Mouse (Mus musculus): ENCODE data around the gene Per1. TPM values are rescaled to one million over a fixed set of nuclear protein-coding genes. Genes with fewer than 3 reads are reported as not detected.
"Not testable (repeated sequence)": the region's sequence is repeated elsewhere in the genome, so short reads cannot be mapped to it uniquely, and the experiment has no call there.

The Per1 gene
- total and polyA plus RNA-seq, 2 experiments from 2014 or later: 15.4 to 28.5 TPM

DNA sequence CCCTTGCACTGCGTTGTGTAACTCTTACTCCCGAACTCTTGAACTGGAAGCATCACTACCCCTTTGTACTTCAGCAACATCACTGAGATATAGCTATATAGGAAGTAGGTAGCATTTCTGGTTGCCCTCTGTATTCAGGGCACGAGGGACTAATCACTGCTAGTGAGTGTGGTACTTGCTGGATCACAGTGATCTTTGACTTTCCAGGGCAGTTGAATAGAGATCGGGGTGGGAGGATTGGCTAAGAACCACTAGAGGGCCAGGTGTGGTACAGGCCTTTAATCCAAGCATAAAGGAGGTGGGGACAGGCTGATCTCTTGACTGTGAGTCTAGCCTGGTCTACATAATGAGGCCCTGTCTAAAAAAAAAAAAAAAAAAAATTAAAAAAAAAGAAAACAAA is 2.1 kb upstream of the Per1 start:
- WGBS: 92% methylated on average over 4 of the region's 4 CpGs
- H3K4me1 ChIP-seq (ENCODE audit: insufficient read depth, low read length): peaks cover 24% of the 10 kb centered on the region; the same call in 1 of the 2 replicates
- ATAC-seq (ENCODE audit: low FRiP score): no peak
- H3K27me3 ChIP-seq (ENCODE audit: insufficient read depth, low read length): no peaks in the 10 kb centered on the region
- no peak for TF ChIP-seq CTCF (IDR thresholded peaks at IDR 0.05)
- no peak overlapping the region for H3K9ac ChIP-seq (replicated peaks; ENCODE audit: low read length, poor library complexity, severe bottlenecking)
- DNase-seq (ENCODE audit: low spot score): no peak
- H3K4me3 ChIP-seq (ENCODE audit: low read depth, low read length): no peak overlapping the region
- no peak overlapping the region for H3K27ac ChIP-seq (ENCODE audit: low read depth, low read length)
- no peaks in the 10 kb centered on the region for H3K9me3 ChIP-seq (ENCODE audit: low read length)
- H3K4me2 ChIP-seq (ENCODE audit: low read depth, low read length, poor library complexity, severe bottlenecking): no peak overlapping the region
- peaks cover 13% of the 10 kb centered on the region; the same call in 1 of the 2 replicates for H3K36me3 ChIP-seq (ENCODE audit: insufficient read depth, low read length)

GRCm38 (mm10) chr11:69093856-69094255 is 1.2 kb upstream of the Per1 start:
- 85% methylated on average over 7 of the region's 7 CpGs for WGBS
- H3K9ac ChIP-seq (replicated peaks; ENCODE audit: low read length, poor library complexity, severe bottlenecking); H3K27me3 ChIP-seq (ENCODE audit: insufficient read depth, low read length); DNase-seq (ENCODE audit: low spot score); ATAC-seq (ENCODE audit: low FRiP score); H3K9me3 ChIP-seq (ENCODE audit: low read length); H3K4me2 ChIP-seq (ENCODE audit: low read depth, low read length, poor library complexity, severe bottlenecking); H3K4me3 ChIP-seq (ENCODE audit: low read depth, low read length): not testable (repeated sequence)
- H3K4me1 ChIP-seq (ENCODE audit: insufficient read depth, low read length): peaks cover 33% of the 10 kb centered on the region
- H3K36me3 ChIP-seq (ENCODE audit: insufficient read depth, low read length): peaks cover 13% of the 10 kb centered on the region; the same call in 1 of the 2 replicates
- peak overlapping the region; percentile 88; the same call in 1 of the 2 replicates for H3K27ac ChIP-seq (ENCODE audit: low read depth, low read length)

DNA sequence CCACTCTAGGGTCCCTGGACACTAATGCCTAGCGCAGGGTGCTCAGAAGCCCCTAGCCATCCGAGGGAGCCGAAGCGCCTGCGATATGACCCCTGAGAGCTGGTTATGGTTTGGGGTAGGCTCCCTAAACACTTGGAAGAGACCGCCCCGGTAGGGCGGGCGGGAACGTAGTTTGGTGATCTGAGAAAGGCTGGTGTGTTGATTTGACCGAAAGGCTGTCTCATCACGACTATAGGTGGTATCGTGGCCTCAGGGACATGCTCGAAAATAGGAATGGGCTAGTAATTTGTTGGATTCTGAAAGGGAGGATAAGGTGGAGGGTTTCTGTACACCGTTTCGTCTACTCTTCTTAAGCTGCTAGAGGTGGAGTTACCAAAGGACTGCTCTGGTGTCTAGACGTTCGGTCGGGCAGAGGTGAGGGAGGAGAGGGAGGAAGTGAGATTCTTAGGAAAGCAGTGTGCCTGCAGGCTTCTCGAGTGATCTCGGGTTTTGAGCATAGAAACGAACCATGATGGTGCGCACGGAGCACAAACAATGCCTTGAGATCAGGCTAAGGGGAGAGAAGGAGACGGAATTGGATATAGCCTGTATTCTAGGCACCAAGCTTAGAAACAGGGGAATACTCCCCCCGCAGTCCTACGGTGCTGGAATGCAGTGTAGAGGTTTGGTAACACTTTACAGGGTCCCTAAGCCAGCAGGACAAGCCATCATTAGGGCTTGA is 654 bp downstream of the Per1 start:
- Histone ChIP-seq H3K27ac (ENCODE audit: low read depth, low read length) (peak overlapping the region; percentile 83), H3K9ac (replicated peaks; ENCODE audit: low read length, poor library complexity, severe bottlenecking) (peak overlapping the region; percentile 61), H3K27me3 (ENCODE audit: insufficient read depth, low read length) (no peaks in the 10 kb centered on the region), H3K36me3 (ENCODE audit: insufficient read depth, low read length) (0 out of 2 replicates have a peak, but pooled peaks cover 6% of the 10 kb centered on the region), H3K4me3 (ENCODE audit: low read depth, low read length) (peak overlapping the region; percentile 44), H3K4me2 (ENCODE audit: low read depth, low read length, poor library complexity, severe bottlenecking) (peak overlapping the region; percentile 94), H3K4me1 (ENCODE audit: insufficient read depth, low read length) (peaks cover 25% of the 10 kb centered on the region), H3K9me3 (ENCODE audit: low read length) (no peaks in the 10 kb centered on the region)
- ATAC-seq (ENCODE audit: low FRiP score) (no peak), DNase-seq (ENCODE audit: low spot score) (no peak)
- no peak for TF ChIP-seq CTCF (IDR thresholded peaks at IDR 0.05)
- 2% methylated on average over 27 of the region's 27 CpGs for WGBS

DNA sequence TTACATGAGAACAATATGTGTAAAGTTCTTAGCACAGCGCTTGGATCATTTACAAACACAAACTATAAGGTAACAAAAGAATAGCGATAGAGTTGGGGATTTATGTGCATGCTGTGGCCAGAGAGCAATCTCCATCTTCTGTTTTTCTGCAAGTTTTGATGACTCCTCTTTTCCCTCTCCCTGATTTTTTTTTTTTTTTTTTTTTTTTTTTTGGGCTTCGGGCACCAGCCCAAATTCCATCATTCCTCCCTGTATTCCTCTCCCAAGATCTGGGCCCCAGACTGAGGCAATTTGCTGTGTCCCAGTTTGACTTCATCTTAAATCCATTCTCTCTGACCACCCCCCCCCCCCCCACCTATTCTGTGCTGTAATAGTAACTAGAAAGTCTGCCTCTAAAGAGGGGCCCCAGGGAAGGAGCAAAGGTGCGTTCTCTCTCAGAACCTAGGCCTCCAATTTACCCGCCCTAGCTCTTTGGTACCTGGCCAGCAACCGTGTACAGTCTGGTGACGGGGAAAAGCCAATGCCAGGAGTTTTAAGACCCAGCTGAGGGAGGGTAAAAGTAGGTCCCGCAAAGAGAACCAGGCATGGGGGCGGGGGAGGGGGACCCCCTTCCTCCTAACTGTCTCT is 1.5 kb downstream of the Per1 start:
- H3K9ac ChIP-seq (replicated peaks; ENCODE audit: low read length, poor library complexity, severe bottlenecking): peak overlapping the region; percentile 61
- ATAC-seq (ENCODE audit: low FRiP score) (no peak), DNase-seq (ENCODE audit: low spot score) (no peak)
- WGBS: 14% methylated on average over 9 of the region's 9 CpGs
- peak overlapping the region; percentile 44 for H3K4me3 ChIP-seq (ENCODE audit: low read depth, low read length)
- H3K27ac ChIP-seq (ENCODE audit: low read depth, low read length): peak overlapping the region; percentile 83
- peaks cover 10% of the 10 kb centered on the region for H3K36me3 ChIP-seq (ENCODE audit: insufficient read depth, low read length)
- no peaks in the 10 kb centered on the region for H3K27me3 ChIP-seq (ENCODE audit: insufficient read depth, low read length)
- no peak for TF ChIP-seq CTCF (IDR thresholded peaks at IDR 0.05)
- peaks cover 23% of the 10 kb centered on the region for H3K4me1 ChIP-seq (ENCODE audit: insufficient read depth, low read length)
- H3K9me3 ChIP-seq (ENCODE audit: low read length): no peaks in the 10 kb centered on the region
- peak overlapping the region; percentile 94 for H3K4me2 ChIP-seq (ENCODE audit: low read depth, low read length, poor library complexity, severe bottlenecking)

GRCm38 (mm10) chr11:69096987-69097900 is 2.2 kb downstream of the Per1 start:
- H3K27ac ChIP-seq (ENCODE audit: low read depth, low read length): peak overlapping the region; percentile 83
- H3K27me3 ChIP-seq (ENCODE audit: insufficient read depth, low read length): no peaks in the 10 kb centered on the region
- peaks cover 23% of the 10 kb centered on the region for H3K4me1 ChIP-seq (ENCODE audit: insufficient read depth, low read length)
- TF ChIP-seq CTCF (IDR thresholded peaks at IDR 0.05): no peak
- H3K4me2 ChIP-seq (ENCODE audit: low read depth, low read length, poor library complexity, severe bottlenecking): peak overlapping the region; percentile 94
- peak; percentile 2 for ATAC-seq (ENCODE audit: low FRiP score)
- 2% methylated on average over 28 of the region's 29 CpGs for WGBS
- peak; percentile 92 for DNase-seq (ENCODE audit: low spot score)
- H3K9me3 ChIP-seq (ENCODE audit: low read length): no peaks in the 10 kb centered on the region
- H3K9ac ChIP-seq (replicated peaks; ENCODE audit: low read length, poor library complexity, severe bottlenecking): peak overlapping the region; percentile 52
- H3K36me3 ChIP-seq (ENCODE audit: insufficient read depth, low read length): peaks cover 12% of the 10 kb centered on the region
- peak overlapping the region; percentile 29 for H3K4me3 ChIP-seq (ENCODE audit: low read depth, low read length)
